Mouse (Mus musculus) CH12F3 (cell line): ENCODE measurements around the gene Slc16a6.

Source experiments
- in situ Hi-C: fragments of 300-500 bp; cut with MboI; formaldehyde crosslinking; loops from 2 replicates; pipeline ENCODE4 v1.14.3; 2020; ENCODE audit warnings: low sequenced_read_pairs

Slc16a6 gene

DNA sequence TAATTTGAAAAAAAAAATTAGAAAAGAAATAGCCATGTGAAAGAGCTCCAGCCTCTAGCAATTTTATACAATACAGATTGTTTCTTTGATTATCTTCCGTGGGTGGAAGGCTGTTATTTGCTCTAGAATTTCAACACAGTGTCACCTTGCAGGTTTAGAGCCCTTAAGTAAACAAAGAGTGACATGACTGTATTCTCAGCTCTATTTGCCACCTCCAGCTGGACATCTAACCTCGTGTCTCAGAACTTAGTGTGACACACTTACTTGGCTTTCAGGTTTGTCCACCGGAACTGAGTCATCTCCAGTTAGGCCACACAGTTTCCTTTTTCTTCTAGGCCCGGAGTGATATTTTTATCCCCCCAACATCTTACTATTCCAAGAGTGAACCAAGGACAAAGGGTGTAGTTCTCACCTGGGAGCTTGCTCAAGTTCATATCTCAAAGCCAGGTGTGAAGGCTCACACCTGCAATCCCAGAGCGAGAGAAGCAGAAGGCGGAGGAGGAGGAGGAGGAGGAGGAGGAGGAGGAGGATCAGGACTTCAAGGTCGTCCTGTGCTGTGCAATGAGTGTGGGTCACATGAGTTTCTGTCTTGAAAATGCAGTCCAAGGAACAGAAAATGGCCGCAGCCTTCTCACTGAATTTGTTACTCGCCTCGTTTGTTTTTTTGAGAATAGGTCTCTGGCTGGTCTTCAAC is 14.7 kb upstream of the Slc16a6 start:
- in situ Hi-C loops = no loop called here

- in situ Hi-C loops = no loop called here
Observed at GRCm38 (mm10) chr11:109487111-109487510, 13.7 kb upstream of the Slc16a6 start.

DNA sequence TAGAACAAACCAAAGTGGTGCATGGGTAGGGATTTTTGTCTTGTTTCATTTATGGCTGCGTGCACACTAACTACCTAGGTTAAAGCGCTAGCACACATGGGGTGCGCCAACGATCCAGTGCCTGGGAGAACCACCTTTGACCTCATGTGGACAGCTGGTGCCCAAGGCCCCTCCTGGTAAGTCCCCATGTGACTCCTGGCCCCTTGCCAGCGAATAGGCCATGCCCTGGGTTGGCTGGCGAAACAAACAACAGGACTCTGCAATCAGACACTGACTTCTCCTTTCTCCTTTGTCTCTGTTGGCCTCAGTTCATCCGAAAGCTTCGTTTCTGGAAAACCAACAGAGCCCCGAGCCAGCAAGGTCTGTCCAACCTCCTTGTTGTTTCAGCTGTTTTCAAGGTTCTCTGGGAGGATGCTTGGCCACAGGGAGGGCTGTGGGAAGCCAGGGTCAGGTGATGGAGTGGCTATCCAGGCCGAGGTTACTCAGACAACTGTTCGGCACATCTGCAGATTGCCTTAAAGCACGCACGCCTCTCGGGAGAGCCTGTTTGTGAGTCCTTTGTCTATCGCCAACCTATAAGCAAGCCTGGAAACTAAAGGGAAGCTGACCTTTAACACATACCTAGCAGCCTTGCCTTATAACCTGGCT is 12.1 kb upstream of the Slc16a6 start:
- in situ Hi-C loops = no loop called here

- in situ Hi-C loops = no loop called here
Observed at GRCm38 (mm10) chr11:109480440-109480839, 7.0 kb upstream of the Slc16a6 start.

DNA sequence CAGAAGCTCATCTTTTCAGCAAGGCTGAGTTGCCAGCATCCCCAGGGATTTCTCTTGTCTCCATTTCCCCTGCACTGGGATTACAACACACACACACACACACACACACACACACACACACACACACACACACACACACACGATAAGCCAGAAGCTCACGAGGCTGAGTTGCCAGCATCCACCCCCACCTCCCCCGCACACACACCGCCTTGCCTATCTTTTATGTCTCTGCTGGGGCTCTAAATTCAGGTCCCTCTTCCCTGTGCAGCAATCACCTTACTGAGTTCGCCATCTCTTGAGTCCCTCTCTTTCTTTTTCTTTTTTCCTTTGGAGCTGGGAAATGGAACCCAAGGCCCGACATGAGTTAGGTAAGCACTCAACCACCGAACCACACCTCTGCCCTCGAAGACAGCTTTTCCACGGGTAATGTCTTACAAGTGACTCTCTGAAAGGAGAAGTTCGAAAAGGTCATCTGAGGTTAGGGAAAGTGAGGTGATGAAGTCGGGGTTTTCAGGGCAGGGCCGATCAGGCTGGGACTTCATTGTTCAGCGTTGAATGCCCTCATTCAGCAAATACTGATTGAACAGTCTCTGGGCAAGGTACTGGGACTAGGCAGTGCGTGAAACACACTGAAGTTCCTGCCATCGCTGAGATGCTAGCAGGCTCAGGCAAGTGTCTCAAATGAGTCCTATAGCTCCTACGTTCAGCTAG is 6.3 kb upstream of the Slc16a6 start:
- in situ Hi-C loops = loop anchor here (10.0 kb wide), 1 partner anchor 85 kb away; no protein-coding TSS in a partner anchor

- in situ Hi-C loops = loop anchor here (10.0 kb wide), 1 partner anchor 87 kb away; no protein-coding TSS in a partner anchor
Observed at GRCm38 (mm10) chr11:109477606-109478380, 4.4 kb upstream of the Slc16a6 start.

GRCm38 (mm10) chr11:109476653-109477052 is 3.3 kb upstream of the Slc16a6 start:
- in situ Hi-C loops = loop anchor here (10.0 kb wide), 1 partner anchor 88 kb away; no protein-coding TSS in a partner anchor

- in situ Hi-C loops = loop anchor here (10.0 kb wide), 1 partner anchor 89 kb away; no protein-coding TSS in a partner anchor
Observed at GRCm38 (mm10) chr11:109476241-109476640, 2.8 kb upstream of the Slc16a6 start.

- in situ Hi-C loops = loop anchor here (10.0 kb wide), 1 partner anchor 89 kb away; no protein-coding TSS in a partner anchor
Observed at GRCm38 (mm10) chr11:109475717-109476116, 2.3 kb upstream of the Slc16a6 start.

DNA sequence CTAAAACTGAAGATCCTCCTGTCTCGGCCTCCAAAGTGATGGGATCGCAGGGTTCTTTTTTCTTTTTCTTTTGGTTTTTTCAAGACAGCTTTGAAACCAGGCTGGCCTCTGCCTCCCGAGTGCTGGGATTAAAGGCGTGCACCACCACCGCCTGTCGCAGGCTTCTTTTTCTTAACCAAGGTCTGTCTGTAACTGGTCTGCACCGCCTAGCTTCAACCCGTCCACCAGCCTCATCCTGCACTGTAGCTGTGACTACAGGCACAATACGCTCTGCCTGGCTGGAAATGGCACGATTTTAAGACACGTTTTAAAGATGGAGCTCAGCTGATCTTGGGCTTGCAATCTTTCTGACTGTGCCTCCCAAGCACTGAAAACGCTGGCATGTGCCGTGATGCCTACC is 1.4 kb upstream of the Slc16a6 start:
- in situ Hi-C loops = loop anchor here (10.0 kb wide), 1 partner anchor 90 kb away; no protein-coding TSS in a partner anchor

DNA sequence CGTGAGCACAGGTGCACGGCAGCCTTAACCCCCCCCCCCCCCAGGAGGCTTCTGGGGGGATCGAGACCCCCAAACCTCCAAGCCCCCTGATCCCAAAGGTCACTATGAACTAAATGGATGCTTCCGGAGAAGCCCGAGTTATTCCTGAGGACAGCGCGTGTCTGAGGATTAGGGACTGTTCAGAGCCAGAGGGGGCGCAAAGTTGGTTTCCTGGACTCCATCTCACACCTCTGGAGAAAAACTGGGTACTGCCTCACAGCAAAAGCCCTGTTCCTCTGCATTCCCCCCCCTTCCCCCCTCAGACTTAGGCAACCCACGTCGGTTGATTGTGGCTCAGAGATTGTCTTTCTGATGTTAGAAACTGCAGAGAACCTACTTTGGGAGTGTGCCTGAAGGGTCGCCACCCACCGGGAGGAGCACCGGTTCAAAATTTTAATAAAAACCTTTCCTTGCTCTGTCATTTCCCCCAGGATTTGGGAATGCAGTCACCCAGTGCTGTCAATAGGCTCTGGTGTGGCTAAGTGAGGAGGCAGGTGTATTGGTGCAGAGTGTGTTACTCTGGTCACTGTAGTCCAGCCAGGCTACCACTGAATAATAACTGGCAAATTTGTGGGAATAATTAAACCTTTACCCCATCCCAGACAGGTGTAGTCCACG is 816 bp upstream of the Slc16a6 start:
- in situ Hi-C loops = loop anchor here (10.0 kb wide), 1 partner anchor 91 kb away; no protein-coding TSS in a partner anchor

- in situ Hi-C loops = loop anchor here (10.0 kb wide), 1 partner anchor 92 kb away; no protein-coding TSS in a partner anchor
Observed at GRCm38 (mm10) chr11:109472821-109473170, 602 bp downstream of the Slc16a6 start.

DNA sequence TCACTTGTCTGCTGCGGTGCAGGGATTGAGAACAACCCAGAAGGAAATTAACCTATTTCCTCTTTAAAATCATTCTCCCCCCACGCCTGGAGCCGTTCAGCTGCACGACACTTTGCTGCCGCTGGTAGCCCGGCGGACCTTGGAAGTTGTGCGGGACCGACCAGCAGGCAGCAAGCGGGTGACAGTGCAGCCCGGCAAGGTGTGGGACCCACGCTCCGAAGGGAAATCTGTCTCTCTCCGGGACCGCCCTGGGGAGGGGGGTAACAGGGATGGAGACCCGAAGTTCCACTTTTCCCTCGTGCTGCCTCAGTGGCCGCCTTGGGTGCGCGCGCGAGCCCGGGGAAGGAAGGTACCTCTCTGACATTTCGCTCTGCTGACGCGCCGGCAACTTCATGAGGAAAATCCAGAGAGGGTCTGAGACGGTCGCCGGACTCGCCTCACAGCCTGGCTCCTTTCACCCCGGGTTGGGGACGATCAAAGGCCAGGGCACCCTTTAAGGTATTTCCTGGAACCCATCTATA is 1.2 kb downstream of the Slc16a6 start:
- in situ Hi-C loops = loop anchor here (10.0 kb wide), 1 partner anchor 93 kb away; no protein-coding TSS in a partner anchor

DNA sequence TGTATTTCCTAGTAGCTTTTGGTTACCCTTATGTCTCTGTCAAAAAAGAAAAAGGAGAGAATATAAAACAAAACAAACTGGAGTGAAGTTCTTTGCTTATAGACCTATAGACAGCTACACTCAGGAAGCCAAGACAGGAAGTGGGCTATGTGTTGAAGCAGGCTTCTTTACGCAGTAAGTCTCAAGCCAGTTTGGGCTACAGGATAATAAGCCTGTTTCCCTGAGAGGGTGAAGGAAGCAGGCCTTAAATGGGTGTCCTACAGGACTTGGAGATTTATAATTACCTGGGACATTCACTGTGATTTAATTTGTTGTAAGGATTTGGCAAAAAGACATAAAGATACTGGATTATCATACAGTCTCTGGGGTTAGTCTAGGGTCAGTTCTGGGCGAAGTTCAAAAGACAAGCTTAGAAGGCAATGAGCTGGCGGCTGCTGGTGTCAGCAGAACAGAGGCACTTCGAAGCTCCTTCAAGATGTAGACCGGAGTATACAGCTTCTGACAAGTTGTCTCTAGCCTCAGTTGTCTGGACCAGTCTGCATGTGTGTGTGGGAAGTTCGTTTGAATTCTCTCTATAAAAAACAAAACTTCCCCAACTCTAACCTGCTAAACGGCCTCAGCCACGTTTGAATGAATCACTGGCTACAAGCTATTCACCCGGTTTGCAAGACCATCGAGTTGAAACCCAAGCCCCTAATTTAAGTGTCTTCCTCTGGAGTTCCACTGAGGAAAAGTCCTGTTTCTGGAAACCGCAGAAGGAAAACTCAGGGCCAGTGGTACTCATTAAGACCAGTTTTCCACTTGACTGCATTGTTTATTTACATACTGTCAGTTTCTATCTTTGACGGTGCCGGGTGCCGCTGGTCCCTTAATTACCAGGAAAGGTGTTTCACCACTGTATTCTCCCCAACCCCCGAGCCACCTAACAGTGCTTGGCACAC is 2.2 kb downstream of the Slc16a6 start:
- in situ Hi-C loops = loop anchor here (10.0 kb wide), 1 partner anchor 94 kb away; no protein-coding TSS in a partner anchor

DNA sequence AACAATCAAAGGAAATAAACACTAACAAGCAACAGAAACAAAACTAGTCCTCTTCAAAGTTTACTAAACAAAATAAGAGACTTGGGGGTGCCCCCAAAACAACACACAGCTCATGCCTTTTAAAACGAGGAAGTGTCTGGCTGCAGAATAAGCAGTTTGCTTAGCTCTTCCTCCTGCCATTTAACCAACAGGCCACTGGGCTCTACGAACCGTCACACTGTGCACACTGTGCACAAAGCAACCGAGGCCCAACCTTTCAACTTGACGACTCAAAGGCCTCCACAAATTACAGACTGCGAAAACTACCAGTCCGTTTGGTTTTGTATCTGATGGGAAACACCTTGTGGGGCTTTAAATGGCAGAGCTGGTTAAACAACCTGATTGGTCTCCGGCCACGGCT is 3.2 kb downstream of the Slc16a6 start:
- in situ Hi-C loops = loop anchor here (10.0 kb wide), 1 partner anchor 95 kb away; no protein-coding TSS in a partner anchor

- in situ Hi-C loops = no loop called here
Observed at GRCm38 (mm10) chr11:109468133-109468532, 5.3 kb downstream of the Slc16a6 start.

GRCm38 (mm10) chr11:109466987-109467386 is 6.4 kb downstream of the Slc16a6 start:
- in situ Hi-C loops = no loop called here

- in situ Hi-C loops = no loop called here
Observed at GRCm38 (mm10) chr11:109465068-109465467, 8.3 kb downstream of the Slc16a6 start.

DNA sequence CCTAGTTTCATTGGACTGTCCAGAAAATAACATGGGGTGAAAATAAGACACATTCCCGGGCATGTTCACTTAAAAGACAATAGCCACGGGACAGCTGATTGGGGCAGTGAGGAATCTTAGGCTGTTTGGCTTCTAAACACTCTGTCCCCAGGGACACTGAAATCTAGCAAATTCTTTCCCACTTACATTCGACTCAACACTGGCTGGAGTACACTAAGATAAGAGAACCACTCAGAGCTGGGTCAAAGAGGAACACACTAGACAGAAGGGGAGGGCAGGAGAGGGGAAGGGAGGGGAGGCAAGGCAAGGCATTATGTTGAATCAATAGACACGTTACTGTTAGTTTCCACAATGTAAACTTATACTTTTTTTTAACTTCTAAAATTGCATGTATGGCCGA is 12.8 kb downstream of the Slc16a6 start:
- in situ Hi-C loops = no loop called here
